Mouse (Mus musculus) stomach, postnatal 0 days (tissue): Measurements from ENCODE around the gene Dnajc28.

Experiments
- CTCF ChIP-seq: IDR thresholded peaks from 2 replicates; pipeline ENCODE4 v1.5.1; 2016; ENCODE audit warnings: antibody characterized with exemption, low read depth, mild to moderate bottlenecking, moderate library complexity
- EP300 ChIP-seq: optimal IDR thresholded peaks from 2 replicates; pipeline ENCODE3; 2016; ENCODE audit warnings: antibody characterized with exemption

DNA sequence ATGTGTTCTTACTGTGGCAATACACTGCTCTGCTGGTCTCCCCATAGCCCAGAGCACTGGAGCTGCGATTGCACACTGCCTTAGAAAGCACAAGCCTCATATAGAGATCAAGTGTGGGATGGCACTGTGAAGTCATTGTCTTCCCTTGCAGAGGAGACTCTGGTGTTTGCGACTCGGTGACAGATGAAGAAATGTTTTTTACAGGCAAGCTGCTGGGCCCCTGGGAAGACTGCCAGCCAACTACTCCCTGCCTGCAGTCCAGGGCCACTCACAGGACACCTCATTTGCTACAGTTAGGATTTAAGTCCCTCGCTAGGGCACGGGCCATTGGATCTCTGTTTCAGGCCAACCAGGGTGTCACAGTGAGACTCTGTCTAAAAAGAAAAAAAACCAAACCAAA lies 13.6 kb upstream of the Dnajc28 start:
- TF ChIP-seq CTCF (no peak), EP300 (no peak)
